Mouse (Mus musculus) ES-E14 (cell line): ENCODE data around the gene Smyd3.

Source experiments
- CHD2 ChIP-seq: IDR thresholded peaks from 2 replicates; pipeline ENCODE4 v1.6.1; 2014; ENCODE audit warnings: mild to moderate bottlenecking, low read depth, low read length, inconsistent platforms
- HCFC1 ChIP-seq: IDR thresholded peaks from 2 replicates; pipeline ENCODE4 v1.6.1; 2012; ENCODE audit warnings: low read length, inconsistent platforms, borderline replicate concordance; ENCODE audit not compliant: insufficient read depth
- MAFK ChIP-seq: IDR thresholded peaks from 2 replicates; pipeline ENCODE4 v1.6.1; 2014; ENCODE audit warnings: mild to moderate bottlenecking, low read depth, low read length, inconsistent platforms; ENCODE audit not compliant: insufficient read depth
- ZC3H11A ChIP-seq: IDR thresholded peaks from 2 replicates; pipeline ENCODE4 v1.6.1; 2012; ENCODE audit warnings: low read depth, mild to moderate bottlenecking, inconsistent platforms, low read length, borderline replicate concordance
- ZNF384 ChIP-seq: IDR thresholded peaks from 2 replicates; pipeline ENCODE4 v1.6.1; 2012; ENCODE audit warnings: low read depth, low read length, inconsistent platforms

DNA sequence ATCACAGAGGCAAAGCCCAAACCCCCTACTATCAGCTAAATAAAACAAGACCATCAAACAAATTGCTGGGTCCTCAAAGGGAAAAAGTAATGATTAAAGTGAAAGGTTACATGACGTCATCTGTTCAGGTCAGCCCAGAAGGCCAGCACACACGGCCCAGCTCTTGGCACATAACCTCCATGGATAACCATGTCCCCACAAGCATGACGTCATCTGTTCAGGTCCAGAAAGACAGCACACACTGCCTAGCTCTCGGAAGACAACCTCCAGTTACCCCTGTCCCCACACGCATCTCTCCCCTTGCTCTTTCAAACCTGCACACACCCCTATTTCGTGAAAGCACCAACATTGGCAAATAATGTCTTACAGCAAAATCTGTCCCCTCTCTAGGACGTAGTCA is 84.0 kb downstream of the Smyd3 start:
- no peak for TF ChIP-seq MAFK
- no peak for TF ChIP-seq ZC3H11A
- TF ChIP-seq CHD2: no peak
- TF ChIP-seq HCFC1: no peak
- TF ChIP-seq ZNF384: no peak
